Mouse (Mus musculus): ENCODE data around the gene Msrb1.
"Not testable (repeated sequence)": the region's sequence is repeated elsewhere in the genome, so short reads cannot be mapped to it uniquely, and the experiment has no call there.

Msrb1 gene

DNA sequence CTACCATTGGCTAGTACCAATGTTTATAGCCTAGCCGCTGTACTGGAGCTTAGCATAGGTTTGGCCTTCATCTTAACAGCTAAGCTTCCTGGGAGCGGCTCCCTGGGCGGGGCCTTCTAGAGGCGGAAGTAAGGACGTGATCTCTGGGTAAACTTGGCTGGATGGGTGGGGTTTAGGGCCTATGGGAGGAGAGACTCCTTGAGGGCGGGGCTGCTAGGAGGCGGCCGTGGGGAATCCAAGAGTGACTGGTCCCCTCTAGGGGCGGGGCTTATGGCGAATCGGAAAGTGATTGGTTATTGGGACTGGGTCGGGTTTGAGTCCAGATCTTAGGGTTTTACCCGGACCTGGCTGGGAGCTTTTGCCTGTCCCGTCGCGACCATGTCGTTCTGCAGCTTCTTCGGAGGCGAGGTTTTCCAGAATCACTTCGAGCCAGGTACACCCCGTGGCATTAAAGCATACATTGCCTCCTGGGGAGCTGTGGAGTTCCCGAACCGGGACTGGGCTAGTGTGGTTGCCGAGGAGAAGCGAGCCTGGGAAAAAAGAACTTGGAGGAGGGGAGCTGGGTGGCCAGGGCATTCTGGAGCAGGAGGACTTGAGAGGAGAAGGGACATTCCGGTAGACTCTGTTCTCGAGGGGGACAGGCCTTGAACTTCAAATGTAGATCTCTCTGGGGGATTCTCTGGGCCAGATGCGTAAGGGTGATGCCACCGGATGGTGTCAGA, at the start of gene Msrb1:
Gene Msrb1 (plus strand): TSS at position 313 of the 722 bp plus-strand sequence.
- DNase-seq (ENCODE audit: low spot score in 2 of 2): peak; percentile 95 to 96

DNA sequence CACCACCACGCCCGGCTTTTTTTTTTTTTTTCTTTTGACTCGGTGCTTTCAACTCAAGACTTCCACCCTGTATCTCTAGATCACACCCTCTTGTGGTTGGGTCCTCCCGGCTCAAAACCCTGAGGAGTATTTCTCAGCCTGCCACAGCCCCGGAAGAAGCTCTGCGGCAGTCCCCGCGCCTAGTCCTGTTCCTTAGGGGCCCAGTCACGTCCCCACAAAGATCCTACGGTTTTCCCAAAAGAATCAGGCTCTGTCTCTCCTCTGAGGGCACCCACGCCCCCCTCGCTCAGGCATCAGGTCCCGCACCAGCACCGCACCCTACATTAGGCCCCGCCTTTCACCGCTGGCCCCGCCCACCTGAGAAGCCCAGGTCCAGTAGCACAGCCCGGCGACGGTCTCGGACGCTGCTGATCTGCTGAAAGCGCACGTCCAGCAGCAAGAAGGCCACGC, 49.3 kb upstream of the Msrb1 start:
- no peak for DNase-seq (ENCODE audit: low spot score in 2 of 2)

DNA sequence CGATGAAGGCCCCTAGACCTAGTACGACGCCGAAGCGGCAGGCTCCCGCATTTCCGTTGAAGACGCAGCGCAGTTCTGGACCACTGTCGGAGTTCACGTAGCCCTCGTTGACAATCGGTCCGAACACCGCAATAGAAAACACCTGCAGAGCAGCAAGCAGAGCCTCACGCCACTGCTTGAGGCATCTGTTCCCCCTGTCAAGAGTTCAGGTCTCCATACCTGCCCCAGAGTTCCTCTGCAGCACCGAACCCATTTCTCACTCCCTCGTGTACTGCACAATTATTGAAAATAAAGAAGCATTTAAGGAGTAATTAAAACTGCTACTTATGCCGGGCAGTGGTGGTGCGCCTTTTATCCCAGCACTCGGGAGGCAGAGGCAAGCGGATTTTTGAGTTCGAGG, 48.8 kb upstream of the Msrb1 start:
- no peak for DNase-seq (ENCODE audit: low spot score in 2 of 2)

DNA sequence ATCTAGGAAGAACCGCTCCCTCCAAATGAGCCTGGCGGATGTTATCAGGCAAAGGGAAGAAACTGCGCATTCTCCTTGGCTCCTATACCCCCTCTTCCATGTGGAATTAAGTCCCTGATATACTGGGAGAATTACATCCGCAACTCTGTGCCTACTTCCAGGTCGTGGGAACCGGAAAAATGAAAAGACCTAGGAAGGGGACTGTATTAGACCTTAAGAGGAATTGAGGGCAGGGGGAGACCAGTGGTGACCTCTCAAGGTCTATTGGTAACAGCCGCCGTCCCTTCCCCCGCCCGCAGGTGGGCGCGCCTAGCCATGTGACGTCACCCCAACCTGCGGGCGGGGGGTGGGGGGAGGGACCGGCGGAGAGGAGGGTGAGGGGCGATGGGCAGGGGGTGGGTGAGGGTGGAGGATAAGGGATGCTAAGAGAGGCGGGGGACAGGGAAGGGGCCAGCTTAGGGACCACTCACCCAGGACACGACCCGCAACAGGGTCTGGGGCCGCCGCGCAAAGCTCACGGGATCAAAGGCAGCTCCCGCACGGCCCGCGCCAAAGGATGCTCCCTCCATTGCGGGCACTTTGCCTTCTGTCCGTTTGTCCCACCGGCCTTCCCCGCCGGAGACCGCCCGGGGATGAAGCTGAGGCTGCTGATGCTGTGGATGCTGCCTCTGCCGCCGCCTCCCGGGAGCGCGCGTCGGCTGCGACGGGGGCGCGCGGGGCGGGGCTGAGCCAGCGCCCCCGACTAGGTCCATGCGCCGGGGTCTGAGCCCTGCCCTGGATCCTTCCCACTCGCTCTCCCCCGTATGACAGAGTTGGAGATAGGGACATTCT, 47.0 kb upstream of the Msrb1 start, which contains the start of gene Syngr3:
Gene Syngr3 (minus strand): TSS at position 705 of the 831 bp plus-strand sequence.
- no peak for DNase-seq (ENCODE audit: low spot score in 2 of 2)

DNA sequence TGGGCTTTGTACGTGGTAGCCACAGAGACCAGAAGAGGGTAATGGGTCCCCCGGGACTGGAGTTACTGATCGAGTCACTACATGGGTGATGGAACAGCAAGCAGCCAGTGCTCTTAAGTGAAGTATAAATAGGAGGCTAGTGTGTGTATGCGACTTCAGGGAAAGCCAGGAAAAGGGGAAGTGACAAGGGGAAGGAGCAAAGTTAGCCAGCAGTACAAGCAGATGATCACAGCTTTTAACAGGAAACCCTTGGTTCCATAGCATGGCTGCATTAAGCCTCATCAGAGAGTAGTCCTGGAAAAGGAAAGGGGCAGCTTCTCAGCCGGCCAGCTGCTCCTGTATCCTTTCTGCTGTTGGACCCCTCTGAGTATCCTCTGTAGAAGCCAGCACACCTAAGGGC, 44.1 kb upstream of the Msrb1 start:
- DNase-seq (ENCODE audit: low spot score in 2 of 2): no peak

DNA sequence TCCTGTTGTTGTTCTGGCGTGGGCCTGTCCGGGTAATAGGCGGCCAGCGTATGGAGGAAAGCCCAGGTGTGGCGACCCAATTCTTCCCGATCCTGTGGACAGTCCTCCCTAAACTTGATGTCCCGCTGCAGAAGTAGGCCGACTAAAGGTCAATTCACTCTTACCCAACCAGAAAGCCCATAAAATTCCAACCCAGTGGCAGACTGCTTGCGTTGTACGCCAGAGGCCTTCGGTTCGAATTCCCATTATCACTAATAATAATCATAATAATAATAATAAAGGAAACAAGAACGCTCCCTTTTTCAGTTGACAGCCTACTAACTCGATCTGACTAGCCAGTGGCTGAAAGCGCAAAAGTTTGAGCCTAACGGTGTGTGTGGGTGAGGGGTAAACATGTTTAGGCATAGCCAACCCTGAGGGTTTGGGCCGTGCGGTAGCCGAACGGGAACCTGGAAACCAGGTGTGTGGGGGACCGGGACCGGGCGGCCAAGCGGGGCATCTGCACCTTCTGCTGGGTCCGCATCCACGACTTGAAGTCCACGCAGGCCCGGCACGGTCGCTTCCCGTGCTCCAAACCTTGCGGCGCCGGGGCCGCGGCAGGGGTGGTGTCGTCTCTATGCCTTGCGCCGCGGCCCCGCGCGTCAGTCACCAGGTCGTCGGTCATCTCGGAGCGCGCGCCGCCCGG, 41.0 kb upstream of the Msrb1 start:
- no peak for DNase-seq (ENCODE audit: low spot score in 2 of 2)

DNA sequence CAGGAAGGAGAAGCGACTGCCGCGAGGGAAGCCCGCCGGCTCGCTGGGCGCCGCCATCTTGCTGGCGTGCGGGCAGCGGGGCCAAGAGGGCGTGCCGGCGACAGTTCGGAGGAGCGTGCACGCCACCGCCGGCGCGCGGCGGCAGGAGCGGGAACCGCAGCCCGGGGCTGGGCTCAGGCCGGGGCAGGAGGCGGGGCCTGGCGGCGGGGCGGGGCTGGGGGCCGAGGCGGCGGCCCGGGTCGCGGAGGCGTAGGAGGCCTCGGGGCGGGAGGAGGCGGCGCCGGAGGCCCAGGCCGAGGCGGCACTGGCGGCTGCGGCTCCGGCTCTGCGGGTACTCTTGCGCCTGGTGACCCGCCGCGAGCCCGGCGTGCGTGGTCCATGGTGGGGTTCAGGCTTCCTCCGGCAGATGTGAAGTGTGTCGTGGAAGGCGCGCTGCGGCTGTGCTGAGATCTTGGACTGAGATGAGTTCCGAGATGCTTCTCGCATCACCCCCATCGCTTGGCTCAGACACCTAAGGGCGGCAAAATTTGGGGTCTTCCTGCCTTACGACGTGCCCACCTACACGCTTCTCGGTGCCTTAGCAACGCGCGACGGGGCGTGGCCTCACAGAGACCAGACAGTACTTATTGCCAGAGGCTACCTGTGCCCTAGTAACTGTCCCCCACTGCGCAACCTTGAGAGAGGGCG, 40.3 kb upstream of the Msrb1 start, which contains the start of the genes Gfer and Noxo1:
Gene Gfer (minus strand): TSS at position 146 of the 687 bp plus-strand sequence.
Gene Noxo1 (plus strand): TSS at position 224 of the 687 bp plus-strand sequence.
- peak; percentile 86 to 88 for DNase-seq (ENCODE audit: low spot score in 2 of 2)

DNA sequence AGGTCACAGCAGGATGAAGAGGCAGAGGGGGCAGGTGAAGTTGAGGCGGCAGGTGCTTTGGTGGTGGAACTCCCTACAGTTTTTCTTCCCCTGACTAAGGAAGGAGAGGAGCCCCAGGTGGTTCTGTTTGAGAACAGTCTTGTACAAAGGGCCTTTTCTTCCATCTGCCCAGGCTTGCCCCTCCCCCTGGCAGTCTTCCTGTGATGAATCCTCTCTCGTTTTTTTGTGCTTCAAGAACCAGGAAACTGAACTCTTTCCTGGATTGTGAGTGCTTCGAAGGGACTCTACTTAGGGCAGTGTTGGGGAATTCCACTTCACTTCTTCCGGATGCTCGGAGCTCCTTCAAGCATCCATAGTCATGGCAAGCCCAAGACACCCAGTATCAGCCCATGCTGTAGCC, 38.5 kb upstream of the Msrb1 start:
- DNase-seq (ENCODE audit: low spot score in 2 of 2): no peak

DNA sequence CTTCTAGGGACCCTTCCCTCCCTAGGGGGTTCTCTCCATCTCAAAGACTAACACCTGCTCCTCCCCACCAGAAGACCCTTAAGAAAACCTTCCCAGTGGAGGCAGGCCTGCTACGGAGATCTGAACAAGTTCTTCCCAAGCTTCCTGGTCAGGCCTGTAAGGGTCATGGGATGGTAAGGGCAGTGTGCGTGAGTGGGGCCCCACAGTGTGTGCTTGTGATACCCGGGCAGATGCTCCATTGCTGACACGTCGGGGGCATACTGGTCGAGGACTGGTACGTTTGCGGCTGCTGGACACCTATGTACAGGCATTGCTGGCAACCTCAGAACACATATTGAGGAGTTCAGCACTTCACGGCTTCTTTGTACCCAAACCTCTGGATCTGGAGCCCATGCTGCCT, 37.7 kb upstream of the Msrb1 start:
- no peak for DNase-seq (ENCODE audit: low spot score in 2 of 2)

DNA sequence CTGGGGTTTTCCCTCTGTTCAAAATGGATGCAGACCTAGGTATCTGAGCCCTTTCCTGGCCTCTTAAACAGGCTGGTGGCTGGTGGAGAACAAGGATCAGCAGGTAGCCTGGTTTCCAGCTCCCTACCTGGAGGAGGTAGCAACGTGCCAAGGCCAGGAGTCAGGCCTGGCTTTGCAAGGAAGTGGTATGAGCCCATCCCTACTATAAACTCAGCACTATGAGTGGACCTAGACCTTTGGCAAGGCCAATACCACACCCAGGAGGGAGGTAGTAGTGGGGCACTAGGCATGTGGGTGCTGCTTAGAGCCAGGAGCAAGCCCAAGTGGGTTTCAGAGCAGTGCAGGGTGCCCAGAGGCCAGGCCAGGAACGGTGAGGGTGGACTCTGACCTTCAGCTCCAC, 37.0 kb upstream of the Msrb1 start:
- DNase-seq (ENCODE audit: low spot score in 2 of 2): no peak

DNA sequence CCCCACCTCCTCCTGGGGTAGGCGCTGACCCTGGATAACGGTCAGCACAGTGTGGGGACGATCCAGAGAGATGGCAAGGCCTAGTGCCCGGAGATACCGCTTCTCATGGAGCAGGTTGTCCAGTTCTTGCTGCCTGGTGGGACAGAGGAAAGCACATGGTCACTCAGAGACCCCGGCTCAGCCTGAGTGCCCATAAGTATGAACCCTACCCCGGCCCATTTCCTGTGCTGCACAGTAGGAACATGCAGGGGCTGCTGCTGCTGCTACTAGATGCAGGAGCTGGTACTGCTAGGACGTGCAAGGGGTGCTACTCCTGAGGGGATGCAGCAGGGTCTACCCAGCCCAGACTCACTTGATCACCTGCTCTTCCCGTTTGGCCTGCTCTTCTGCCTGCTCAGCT, 35.2 kb upstream of the Msrb1 start:
- no peak for DNase-seq (ENCODE audit: low spot score in 2 of 2)

DNA sequence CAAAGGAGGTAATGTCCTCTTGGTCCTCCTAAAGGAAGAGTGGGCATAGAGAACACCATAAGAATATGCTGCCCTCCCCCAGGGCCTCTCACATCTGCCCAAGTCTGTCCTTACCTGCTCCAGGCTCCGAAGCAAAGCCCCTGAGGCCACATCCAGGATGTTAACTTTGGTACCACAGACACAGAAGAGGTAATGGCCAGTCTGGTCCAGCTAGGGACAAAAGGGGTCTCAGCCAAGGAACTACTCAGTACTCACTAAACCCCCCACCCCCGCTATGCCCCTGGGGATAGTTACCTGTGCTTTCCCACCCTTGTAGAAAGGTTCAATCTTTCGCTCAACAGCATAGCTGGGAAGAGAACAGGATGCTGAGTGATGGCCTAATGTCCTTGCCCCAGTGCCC, 30.6 kb upstream of the Msrb1 start:
- DNase-seq (ENCODE audit: low spot score in 2 of 2): no peak

DNA sequence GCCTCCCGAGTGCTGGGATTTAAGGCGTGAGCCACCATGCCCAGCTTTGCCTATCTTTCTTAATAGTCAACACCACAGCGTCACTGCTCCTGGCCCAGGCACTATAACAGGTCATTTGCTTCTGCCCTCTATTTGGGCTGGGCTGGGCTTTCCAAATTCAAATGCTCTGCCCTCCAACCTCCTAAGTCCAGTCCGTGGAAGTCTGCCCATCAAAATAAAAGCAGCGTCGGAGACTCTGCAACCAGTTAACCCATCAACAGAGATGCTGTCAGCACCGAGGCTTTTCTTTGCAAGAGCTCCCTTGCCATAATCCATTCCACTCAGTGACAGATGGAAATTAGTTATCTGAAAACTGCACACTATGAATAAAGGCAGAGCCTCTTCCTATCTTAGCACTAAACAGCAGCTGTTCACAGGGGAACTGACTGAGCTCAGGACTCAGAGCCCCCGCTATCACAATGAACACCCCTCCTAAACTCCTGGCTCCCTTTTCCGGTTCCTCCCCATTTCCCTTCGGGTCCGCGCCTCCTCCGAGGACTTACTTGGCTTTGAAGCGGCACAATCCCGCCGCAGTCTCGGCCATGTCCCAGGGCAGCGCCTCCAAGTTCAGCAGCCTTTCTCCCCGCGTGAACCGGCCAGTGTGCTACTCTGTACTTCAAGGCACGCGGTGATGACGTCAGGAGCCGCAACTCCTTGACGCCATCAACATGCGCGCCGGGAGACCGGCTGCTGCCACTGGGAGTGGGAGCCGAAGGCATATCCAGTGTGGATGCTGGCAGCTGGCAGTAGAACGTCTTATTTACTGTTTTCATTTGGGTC, 29.3 kb upstream of the Msrb1 start, which contains the start of gene Tbl3:
Gene Tbl3 (minus strand): TSS at position 679 of the 819 bp plus-strand sequence.
- peak; percentile 87 to 94 for DNase-seq (ENCODE audit: low spot score in 2 of 2)

DNA sequence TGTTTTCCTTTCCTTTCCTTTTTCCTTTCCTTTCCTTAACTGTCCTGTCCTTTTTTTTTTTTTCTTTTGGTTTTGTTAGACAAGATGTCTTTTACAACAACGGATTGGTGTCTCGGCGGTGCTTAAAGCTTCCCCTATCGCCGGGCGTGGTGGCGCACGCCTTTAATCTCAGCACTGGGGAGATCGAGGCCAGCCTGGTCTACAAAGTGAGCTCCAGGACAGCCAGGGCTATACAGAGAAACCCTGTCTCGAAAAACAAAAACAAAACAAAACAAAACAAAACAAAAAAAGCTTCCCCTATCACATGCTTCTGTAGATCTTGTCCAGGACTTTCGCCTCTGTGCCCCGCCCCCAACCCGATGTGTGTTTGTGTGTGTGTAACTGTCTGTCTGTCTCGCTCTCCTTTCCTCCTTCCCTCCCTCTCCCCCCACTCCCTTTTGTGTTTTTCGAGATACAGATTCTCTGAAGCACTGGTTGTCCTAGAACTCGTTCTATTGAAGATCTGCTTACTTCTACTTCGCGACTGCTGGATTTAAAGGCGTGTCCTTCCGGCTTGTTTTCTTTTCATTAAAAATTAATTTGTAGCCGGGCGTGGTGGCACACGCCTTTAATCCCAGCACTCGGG, 28.5 kb upstream of the Msrb1 start:
- DNase-seq (ENCODE audit: low spot score in 2 of 2): no peak

DNA sequence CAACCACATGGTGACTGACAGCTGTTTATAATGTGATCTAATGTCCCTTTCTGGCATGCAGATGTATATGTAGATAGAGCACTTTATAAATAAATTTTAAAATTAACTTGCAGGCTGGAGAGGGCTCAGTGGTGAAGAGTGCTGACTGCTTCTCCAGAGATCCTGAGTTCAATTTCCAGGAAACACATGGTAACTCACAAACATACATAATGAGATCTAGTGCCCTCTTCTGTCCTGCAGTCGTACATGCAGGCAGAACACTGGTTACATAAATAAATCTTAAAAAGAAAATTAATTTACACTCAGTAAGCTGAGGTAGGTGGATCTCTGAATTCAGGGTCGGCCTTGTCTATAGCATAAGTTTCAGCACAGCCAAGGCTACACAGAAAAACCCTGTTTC, 27.8 kb upstream of the Msrb1 start:
- no peak for DNase-seq (ENCODE audit: low spot score in 2 of 2)

DNA sequence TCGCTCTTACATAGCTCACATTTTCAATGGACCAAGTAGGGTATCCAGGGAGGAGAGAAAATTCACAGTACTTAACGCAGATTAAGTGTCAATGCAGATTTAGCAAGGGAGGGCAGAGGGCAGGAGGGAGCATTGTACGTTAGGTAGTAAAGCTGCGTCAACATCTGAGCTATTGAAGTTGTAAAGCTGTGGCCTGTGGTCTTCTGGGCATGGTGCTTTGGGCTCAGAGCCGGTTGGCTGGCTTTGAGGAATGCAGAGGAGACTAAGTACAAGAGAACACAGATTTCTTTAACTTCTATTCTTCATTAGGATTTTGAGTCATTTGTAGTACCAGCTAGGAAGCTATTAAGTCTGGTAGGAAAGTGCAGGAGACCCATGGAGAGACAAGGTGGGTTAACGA, 20.9 kb upstream of the Msrb1 start:
- DNase-seq (ENCODE audit: low spot score in 2 of 2): no peak

DNA sequence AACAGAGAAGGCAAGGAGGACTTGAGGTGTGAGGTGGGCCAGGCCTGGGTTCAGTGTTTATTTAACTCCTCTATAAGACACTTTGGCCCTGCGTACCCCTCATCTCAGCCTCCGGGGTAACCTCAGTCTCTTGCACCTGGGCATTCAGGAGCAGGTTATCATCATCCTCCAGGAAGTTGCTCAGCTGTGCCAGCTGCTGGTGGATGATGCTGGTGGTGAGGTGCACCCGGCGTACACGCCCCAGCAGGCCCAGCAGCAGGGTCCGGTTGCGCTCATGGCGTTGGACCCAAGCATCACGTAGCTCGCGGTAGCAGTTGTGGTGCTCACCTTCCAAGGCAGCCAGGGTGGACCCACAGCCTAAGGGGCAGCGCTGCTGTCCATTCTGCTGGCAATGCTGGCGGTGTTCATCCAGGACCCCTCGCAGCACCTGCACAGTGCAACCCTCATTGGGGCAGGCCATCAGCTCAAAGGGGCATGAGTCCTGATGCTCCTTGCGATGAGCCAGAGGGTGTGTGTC, 20.2 kb upstream of the Msrb1 start:
- DNase-seq (ENCODE audit: low spot score in 2 of 2): no peak

DNA sequence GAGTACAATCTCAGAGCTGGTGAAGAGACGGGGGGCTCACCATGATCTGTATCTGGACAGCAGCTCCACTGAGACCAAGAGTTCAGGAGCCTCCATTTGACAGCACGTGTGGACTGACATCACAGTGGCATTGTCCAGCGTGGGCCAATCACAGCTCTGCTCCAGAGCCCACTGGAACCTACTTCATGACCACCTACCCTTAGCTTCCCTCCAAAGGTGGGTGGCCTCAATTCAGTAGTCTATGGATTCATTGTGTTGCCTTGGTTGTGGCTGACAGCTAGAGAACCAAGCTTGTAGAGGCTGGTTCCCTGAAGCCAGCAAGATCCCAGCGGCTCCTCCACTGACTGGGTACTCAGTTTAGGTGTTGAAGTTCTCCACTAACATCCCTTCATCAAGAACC, 18.5 kb upstream of the Msrb1 start, which contains the start of the genes Rnf151 and Rps2:
Gene Rnf151 (minus strand): TSS at position 121 of the 400 bp plus-strand sequence.
Gene Rps2 (plus strand): TSS at position 174 of the 400 bp plus-strand sequence.
- no peak for DNase-seq (ENCODE audit: low spot score in 2 of 2)

DNA sequence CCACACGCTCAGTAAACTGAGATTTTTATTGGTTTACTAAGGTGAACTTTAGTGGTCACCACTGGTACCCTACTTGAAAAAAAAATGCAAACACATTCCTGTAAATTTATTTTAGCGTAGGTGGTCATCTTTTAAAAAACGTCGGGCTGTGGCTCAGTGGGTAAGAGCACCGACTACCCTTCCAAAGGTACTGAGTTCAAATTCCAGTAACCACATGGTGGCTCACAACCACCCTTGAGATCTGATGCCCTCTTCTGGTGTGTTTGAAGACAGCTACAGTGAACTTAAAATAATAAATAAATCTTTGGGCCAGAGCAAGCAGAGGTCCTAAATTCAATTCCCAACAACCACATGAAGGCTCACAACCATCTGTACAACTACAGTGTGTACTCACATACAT, 17.5 kb upstream of the Msrb1 start:
- DNase-seq (ENCODE audit: low spot score in 2 of 2): not testable (repeated sequence)
